Mouse (Mus musculus): Measurements from ENCODE around the gene Tmem9.

Tmem9 gene

DNA sequence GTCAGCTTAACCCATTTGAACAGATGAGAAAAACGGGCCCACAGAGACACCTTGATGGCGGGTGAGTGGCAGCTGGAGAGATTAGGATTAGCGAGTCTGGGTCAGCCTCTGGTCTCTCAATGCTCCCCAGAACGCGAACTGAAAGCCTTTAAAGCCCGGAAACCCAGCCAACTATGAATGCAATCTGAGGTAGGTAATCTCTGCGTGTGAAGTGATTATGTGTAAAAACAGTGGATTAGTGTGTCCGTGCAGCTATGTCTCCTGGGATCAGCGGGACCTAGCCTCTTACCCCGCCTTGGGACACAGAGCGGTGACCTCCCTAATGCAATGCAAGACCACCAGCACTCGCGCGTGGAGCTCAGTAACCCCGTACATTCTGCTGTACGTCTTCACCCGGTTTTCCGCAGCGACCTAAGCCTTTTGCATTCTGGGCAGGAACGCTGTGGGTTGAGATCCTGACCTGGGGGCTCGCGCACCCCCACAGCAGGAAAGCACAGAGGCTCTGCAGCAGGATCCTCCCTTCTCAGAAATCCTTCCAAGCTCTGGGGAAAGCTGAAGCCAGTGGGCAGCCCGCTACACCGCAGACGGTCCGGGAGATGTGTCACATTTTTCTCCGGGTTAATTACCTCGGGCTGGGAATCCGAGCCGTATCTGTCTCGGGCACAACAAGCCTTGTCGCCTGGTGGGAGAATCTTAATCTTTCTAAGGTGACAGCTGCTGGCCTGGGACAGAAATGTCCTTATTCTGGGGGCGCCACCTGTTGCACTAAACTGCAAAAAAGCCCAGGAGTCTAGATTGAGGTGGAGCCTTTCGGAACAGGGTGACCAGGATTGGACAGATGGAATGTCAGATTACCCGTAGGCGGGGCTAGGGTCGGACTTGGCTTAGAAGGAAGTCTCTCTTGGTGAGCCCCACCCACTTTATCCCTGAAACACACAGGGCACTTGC, at the start of gene Tmem9:
Gene Tmem9 (plus strand): TSS at position 940 of the 948 bp plus-strand sequence.
- DNase-seq (ENCODE audit: low read depth, low spot score): peak; percentile 87

- peak; percentile 51 for DNase-seq (ENCODE audit: low read depth, low spot score)
Measured at GRCm38 (mm10) chr1:135958483-135958882, 49.5 kb upstream of the Tmem9 start.

GRCm38 (mm10) chr1:135963177-135963576, 44.8 kb upstream of the Tmem9 start:
- DNase-seq (ENCODE audit: low read depth, low spot score): no peak

DNA sequence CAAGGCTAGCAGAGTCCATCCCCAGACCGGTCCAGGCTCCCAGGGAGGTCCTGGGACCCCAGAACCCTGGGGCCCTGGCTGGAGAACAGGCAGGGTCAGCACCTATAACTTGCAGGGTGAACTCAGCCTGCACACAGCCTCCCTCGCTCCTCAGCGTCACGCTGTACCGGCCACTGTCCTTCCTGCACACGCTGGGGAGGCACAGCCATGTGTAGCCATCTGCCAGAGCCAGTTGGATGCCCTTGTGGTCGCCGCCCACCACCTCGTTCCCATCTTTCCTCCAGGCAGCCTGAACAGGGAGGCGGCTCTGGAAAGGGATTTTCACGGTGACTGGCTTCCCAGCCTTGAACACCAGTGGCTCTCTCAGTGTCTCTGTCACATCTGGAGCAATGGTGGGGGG, 43.4 kb upstream of the Tmem9 start:
- no peak for DNase-seq (ENCODE audit: low read depth, low spot score)

GRCm38 (mm10) chr1:135967739-135968138, 40.2 kb upstream of the Tmem9 start:
- no peak for DNase-seq (ENCODE audit: low read depth, low spot score)

DNA sequence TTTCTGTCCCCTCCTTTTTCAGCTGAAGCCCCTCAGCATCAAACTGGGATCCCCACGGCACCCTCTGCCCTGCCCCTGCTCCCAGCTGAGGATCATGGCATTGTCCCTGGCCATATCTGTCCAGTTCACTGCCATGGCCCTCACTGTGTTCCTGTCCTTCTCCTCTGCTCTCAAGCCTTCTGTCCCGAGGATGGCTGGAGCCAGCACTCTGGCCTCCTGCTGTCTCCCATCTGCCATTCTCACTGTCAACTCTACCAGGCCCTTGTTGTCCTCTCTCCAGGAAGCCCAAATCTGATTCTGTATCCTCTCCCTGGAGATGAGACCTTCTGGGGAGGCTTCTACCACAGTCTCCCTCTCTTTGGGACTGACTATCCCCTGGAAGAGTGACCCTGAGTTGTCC, 37.5 kb upstream of the Tmem9 start:
- no peak for DNase-seq (ENCODE audit: low read depth, low spot score)

- no peak for DNase-seq (ENCODE audit: low read depth, low spot score)
Measured at GRCm38 (mm10) chr1:135972576-135972975, 35.4 kb upstream of the Tmem9 start.

DNA sequence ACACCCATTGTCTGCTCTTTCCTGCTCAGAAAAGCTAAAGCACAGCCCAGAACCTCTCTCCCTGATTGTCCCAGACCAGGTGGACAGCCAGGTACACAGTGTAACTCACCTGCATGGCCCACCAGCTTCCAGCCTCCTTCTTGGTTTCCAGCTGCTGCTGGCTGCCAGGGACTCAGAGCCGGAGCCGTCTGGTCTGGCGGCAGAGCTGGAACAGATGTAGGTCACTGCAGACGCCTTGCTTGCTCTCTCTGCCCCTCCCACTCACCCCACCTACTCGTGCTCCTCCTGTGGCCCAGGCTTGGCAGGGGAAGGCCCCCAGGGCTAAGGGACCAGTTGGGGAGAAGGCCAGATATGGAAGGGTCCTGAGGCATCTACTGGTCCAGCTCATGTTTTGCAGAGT, 23.8 kb upstream of the Tmem9 start:
- no peak for DNase-seq (ENCODE audit: low read depth, low spot score)

GRCm38 (mm10) chr1:135989876-135990275, 18.1 kb upstream of the Tmem9 start:
- DNase-seq (ENCODE audit: low read depth, low spot score): no peak

- no peak for DNase-seq (ENCODE audit: low read depth, low spot score)
Measured at GRCm38 (mm10) chr1:135993470-135993869, 14.5 kb upstream of the Tmem9 start.

DNA sequence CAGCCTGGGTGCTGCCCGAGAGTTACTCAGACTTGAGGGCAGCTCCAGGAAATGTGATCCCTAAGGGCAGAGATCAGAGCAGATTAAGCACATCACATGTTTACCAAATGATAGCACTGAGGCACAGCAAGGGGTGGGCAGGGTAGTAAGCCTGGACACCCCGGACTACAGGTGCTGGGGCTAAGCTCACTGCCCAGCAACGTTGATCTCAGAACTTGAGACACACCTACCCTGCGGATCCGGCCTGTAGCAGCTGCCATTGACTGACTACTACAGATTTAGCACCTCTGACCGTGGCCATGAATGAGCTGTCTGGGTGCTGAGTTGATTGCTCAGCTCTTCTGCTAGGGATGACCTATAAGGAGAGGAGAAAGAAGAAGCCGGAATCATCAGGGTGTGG, 10.4 kb upstream of the Tmem9 start:
- no peak for DNase-seq (ENCODE audit: low read depth, low spot score)

DNA sequence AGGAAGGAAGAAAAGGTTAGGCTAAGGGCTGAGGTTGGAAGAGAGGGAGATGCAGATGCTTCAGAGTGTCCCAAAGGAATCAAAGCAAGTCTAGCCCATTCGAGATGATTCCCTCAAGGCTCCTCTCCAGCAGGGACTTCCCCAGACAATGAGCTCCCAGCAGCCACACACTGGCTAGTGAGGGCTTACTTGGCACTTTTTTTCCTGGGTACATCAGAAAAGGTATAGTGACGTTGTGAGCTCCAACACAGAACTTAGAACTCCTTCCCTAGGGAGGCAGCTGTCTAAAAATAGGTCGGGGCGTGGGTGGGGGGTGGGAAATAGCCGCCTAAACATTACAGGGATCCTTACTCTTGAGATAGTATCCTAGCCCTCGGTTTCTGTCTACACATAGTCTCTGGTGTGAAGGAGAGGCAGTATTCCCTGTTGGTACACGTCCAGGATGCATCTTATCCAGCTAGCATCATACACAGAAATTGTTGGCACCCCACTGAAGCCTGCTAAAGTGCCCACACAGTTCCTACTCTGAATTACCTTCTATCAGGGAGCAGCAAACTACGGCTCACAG, 8.1 kb upstream of the Tmem9 start:
- DNase-seq (ENCODE audit: low read depth, low spot score): no peak

GRCm38 (mm10) chr1:136001438-136001837, 6.5 kb upstream of the Tmem9 start:
- DNase-seq (ENCODE audit: low read depth, low spot score): no peak

- DNase-seq (ENCODE audit: low read depth, low spot score): no peak
Measured at GRCm38 (mm10) chr1:136006292-136006748, 1.6 kb upstream of the Tmem9 start, which contains the start of gene Igfn1. Igfn1 (minus strand) TSS chr1:136006342.

DNA sequence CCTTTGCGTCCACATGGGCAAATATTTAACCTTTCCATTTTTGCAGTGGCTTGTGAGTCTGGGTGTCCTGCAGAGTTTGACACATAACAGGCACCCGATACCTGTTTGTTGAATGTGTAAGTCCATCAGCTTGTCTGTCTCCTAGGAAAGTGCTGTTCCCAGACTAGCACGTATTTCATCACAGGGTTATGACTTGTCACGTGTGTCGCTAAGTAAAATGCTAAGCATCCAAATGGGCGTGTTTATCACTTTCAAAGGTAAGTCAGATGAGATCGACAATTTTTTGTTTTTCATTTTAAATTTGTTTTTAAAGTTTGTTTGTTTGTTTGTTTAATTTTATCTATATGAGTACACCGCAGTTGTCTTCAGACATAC, 196 bp downstream of the Tmem9 start:
- no peak for DNase-seq (ENCODE audit: low read depth, low spot score)

GRCm38 (mm10) chr1:136010247-136010646, 2.3 kb downstream of the Tmem9 start:
- DNase-seq (ENCODE audit: low read depth, low spot score): no peak

GRCm38 (mm10) chr1:136013513-136013912, 5.6 kb downstream of the Tmem9 start:
- no peak for DNase-seq (ENCODE audit: low read depth, low spot score)

DNA sequence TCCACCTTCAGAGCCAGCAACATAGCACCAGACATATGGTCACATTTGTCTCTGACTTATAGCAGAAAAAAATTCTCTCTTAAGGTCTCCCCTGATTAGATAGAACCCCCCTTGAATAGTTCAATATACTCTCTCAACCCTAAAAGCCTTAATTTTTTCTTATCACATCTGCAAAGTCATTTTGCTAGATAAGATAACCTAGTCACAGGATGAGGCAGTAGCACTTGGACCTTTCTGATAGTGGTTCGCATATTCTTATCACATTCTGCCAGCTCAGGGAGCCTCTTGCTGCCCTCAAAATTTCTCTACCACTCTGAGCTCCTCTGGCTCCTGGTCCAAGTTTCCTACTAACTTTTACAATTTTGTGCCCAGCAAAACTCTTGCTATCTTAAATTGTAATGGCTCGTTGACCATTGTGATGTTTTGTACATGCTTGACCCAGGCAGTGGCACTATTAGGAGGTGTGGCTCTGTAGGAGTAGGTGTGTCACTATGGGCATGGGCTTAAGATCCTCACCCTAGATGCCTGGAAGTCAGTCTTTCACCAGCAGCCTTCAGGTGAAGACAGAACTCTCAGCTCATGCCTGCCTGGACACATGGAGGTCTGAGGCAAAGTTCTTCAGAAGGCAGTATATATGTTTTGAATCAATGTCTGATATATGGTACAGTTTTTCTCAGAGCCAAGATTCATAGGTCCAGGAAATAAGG, 7.0 kb downstream of the Tmem9 start:
- DNase-seq (ENCODE audit: low read depth, low spot score): no peak

GRCm38 (mm10) chr1:136017307-136017706, 9.4 kb downstream of the Tmem9 start:
- DNase-seq (ENCODE audit: low read depth, low spot score): no peak

DNA sequence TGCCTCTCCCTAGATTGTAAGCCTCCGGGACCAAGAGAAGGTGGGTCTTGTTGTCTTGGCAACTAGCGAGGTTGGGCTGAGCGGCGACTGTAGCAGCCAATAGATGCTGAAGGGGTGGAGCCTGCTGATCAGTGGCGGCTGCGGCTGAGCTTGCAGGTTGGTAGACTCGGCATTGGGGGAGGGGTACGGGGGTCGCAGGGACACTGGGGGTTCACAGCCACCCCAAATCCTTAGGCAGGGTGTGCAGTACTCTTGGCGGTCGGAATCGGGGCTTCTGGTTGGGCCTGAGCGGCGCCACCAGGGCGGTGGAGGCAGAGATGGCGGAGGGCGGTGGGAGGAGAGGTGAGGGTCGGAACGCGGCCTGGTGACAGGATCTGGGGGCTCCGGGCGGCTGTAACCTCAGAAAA, 10.0 kb downstream of the Tmem9 start:
- peak; percentile 90 for DNase-seq (ENCODE audit: low read depth, low spot score)

GRCm38 (mm10) chr1:136018390-136019189, 10.6 kb downstream of the Tmem9 start:
- DNase-seq (ENCODE audit: low read depth, low spot score): no peak

Data from retina, postnatal 7 days (tissue).